Mouse (Mus musculus) urinary bladder, adult 18-20 months (tissue): ENCODE measurements at regions not wholly inside any gene's neighbourhood (a gene's known extent, or its start where the extent isn't known, plus 50 kb on each side); places are given as distances from the start of the nearest gene placed in this dataset.

ENCODE experiments used
- DNase-seq, 2 experiments: peaks; one replicate each; pipeline ENCODE4 v3.0.0; 2022; ENCODE audit warnings: low spot score in 2 of 2, mixed read lengths in 2 of 2

- DNase-seq, result no peak
Measured at GRCm38 (mm10) chr1:184606541-184606940, 125.9 kb downstream of the Hlx start.

DNA sequence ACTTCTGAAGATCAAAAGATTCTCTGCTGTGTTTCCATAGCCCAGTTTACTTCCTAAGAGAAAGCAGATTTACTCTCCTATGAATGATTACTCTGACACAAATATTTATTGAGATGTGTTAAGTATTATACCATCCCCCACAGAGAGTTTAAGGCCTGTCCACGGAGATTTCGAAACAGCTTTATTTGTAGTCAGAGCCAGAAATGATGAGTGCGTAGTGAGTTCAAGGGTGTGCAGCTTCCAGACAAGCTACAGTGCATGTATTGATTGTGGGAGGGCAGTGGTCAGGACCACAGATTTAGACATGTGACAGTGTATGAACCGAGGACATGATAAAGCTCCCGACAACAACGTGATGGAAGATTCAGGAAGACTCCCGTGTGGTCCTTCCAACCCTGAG is 126.8 kb downstream of the Hlx start:
- DNase-seq, result no peak

- no peak for DNase-seq
Measured at GRCm38 (mm10) chr1:184603136-184603535, 129.3 kb downstream of the Hlx start.

DNA sequence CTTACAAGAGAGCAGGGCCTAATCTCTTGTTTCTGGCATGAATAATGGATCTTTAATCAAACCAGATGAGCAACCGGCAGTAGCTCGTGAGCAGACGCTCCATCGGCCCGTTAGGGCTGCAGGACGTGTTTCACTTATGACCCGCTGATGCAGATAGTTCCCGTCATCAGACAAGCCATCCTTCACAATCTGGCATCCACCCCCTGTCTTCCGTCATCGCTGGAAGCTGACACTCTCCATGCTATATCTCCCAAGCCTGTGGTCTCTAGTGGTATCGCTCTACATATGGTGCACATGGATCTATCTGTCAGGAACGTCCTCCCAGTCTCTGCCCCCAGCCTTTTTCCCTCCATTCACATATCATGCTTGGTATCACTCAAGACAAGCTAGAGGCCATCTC is 137.0 kb downstream of the Hlx start:
- no peak for DNase-seq

DNA sequence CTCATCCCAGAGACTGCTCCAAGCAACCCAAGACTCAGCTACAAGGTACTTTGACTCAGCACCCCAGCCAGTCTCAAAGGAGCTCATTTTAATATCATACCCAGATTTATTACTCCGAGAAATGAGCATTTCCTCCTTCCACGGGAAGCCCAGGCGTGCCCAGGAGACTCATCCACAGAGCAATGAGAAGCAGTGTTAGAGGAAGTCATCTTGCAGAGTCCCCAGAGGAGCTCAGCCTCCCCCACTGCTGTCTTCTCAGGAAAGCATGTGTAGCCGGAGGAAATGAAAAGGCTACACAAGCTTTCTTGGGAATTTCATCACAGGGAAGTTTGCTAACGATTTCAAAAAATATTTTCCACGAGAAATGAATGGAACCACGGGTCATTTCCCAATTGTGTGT is 141.8 kb downstream of the Hlx start:
- DNase-seq, result no peak

DNA sequence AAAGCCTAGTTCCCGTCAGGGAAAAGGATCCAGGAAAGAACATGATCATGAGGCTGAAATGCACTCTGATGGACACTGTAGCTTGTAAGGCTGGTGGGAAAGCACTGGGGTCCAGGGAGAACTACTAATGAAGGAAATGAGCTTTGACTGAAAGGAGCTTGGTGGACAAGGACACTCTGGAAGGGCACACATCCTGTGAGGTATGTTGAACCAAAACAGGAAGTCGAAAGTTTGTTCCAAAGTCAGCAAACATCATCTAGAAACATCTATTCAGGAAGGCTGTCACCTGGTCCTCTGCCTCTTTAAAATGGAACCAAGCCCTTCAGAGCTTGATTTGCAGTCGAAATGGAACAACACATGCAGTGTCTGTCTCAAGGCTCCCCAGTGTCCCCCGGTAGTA is 143.1 kb downstream of the Hlx start:
- DNase-seq, result no peak

GRCm38 (mm10) chr1:184584505-184584874 is 147.9 kb downstream of the Hlx start:
- no peak for DNase-seq

- no peak for DNase-seq
Measured at GRCm38 (mm10) chr1:184583751-184584504, 148.5 kb downstream of the Hlx start.

- no peak for DNase-seq
Measured at GRCm38 (mm10) chr1:184579475-184579874, 152.9 kb downstream of the Hlx start.

DNA sequence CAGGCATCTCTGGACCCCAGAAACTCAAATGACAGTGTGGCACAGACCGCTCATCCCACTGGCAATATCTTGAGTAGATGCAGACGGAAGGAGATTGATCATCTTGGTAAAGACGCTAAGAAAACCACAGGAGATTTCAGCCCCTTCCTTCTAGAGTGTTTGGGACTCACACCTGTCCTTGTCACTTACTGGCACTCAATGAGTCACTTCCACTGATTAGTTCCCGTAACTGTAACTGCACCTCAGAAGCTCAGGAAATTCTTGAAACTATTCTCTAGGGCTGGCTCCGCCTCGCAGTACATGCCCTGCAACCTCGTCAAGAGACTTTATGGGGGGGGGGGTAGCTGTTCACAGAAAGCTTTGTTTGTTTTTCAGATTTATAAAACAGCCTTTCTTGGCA is 155.9 kb downstream of the Hlx start:
- no peak for DNase-seq

- no peak for DNase-seq
Measured at GRCm38 (mm10) chr1:184573325-184573724, 159.1 kb downstream of the Hlx start.

- DNase-seq, result no peak
Measured at GRCm38 (mm10) chr1:184570681-184571080, 161.7 kb downstream of the Hlx start.

DNA sequence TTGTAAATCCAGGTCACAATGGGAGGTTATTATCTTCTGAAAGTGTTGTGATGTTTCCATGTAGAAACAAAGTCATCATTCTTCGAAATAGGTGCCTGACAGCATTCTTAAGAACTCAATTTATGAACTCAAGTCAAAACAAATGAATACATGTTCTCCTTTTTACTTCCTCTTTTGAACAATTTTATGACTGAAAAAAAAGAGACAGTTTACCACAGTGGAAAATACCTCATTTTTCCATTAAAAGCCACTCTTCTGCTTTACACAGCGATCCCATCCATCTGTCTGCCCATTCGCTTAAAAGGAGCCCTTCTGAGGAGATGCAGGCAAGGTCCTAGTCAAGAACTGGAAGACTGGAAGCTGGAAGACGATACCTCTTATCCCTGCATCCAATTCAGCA is 169.5 kb downstream of the Hlx start:
- DNase-seq, result no peak

- no peak for DNase-seq
Measured at GRCm38 (mm10) chr1:184562239-184562638, 170.2 kb downstream of the Hlx start.

GRCm38 (mm10) chr1:184559543-184559942 is 172.9 kb downstream of the Hlx start:
- no peak for DNase-seq

DNA sequence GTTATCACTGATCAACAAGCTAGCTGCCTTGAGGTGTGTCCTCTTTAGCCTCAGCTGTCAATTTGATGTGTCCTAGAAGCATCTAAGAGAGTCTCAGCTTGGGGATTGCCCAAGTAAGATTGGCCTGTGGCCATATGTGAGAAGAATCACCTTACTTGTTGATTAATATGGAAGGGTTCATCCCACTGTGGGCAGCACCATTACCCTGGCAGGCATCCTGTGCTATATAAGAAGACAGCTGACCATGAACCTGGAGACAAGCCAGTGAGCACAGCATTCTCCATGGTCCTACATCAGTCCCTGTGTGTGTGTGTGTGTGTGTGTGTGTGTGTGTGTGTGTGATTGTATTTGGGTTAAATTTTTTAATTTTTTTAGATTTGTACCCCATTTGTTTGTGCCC is 178.6 kb downstream of the Hlx start:
- DNase-seq, result no peak

DNA sequence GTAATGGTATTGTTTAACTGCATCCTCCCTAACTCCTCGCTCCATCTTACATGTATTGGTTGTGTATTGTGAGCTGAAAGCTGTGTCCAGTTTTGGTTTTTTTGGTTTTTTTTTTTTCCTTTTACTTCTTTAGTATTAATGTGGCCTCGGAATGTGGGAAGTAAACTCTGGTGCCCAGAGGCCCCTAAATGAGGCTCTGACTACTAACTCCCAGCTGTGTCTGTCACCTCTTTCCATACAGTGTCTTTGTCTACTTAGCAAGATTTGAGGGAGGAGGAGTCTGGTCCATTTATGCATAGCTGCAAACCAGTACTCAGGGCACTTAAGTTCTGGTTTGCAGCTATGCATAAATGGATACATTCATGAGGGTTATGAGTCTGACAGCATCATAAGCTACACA is 181.9 kb downstream of the Hlx start:
- no peak for DNase-seq

GRCm38 (mm10) chr1:184547650-184548235 is 184.7 kb downstream of the Hlx start:
- no peak for DNase-seq

DNA sequence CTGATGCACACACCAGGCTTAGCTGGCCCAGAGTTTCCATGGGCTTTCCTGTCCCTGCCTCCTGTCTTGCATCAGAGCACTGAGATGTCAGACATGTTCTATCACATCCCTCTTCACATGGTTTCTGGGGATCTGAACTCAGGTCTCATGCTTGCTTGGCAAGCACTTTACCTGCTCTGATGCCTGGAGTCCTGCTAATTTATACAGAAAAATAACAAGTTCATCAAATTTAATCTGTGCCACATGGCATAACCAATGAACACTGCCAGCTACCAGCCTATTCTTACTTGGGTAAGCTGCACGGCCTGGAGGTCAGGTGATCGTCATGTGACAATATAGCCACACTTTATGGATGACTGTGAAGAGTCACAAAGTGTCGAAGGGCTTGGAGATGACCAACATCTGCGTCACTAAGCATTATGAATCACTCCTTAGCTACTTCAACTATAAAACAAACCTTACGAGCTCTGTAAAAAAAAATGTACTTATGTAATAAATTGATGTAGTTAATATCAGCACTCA is 186.2 kb downstream of the Hlx start:
- no peak for DNase-seq

GRCm38 (mm10) chr1:184545111-184545510 is 187.3 kb downstream of the Hlx start:
- no peak for DNase-seq

- DNase-seq, result no peak
Measured at GRCm38 (mm10) chr1:184542321-184543115, 189.9 kb downstream of the Hlx start.

GRCm38 (mm10) chr1:184539818-184540217 is 192.6 kb downstream of the Hlx start:
- DNase-seq, result no peak
